Mouse (Mus musculus): ENCODE data around the gene Clec11a. TPM values are rescaled to one million over a fixed set of nuclear protein-coding genes. Genes with fewer than 3 reads are reported as not detected.

The Clec11a gene
- polyA plus RNA-seq (2017; shearing (Covaris generic)), result under 1 TPM; 0.14 to 0.81 TPM

DNA sequence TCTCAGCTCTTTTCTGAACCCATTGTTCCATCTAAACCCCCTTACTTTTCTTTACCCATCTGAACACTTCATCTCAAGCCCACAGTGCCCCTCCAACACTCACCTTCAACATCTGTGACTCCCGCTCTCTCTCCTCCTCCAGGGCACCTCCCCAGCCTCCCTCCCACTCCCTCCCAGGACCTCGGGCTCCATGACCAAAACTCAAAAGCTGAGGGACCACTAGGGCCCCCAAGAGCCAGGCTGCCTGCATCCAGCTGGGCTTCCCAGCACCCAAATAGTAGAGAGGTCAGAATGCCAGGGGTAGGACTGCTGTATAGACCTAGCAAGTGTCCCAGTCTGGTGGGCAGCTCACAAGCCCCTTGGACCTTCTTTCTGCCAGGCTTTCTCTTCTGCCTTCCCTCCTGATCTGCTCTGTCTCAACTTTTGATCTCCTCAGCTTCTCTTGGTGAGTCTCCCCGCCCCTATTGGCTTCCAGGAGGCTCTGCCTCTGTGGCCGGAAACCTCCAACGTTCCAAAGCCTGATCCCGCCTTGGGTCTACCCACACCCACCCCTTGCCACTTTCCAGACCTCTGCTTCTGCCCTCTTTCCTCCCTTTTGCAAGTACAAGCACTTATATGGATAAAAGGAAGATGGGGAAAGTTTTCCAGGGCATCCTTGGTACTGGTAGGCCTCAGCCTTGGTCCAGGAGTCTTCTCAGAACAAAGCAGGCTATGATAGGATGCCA, at the start of gene Clec11a:
Clec11a (minus strand) TSS at position 387 of the 725 bp plus-strand sequence.

DNA sequence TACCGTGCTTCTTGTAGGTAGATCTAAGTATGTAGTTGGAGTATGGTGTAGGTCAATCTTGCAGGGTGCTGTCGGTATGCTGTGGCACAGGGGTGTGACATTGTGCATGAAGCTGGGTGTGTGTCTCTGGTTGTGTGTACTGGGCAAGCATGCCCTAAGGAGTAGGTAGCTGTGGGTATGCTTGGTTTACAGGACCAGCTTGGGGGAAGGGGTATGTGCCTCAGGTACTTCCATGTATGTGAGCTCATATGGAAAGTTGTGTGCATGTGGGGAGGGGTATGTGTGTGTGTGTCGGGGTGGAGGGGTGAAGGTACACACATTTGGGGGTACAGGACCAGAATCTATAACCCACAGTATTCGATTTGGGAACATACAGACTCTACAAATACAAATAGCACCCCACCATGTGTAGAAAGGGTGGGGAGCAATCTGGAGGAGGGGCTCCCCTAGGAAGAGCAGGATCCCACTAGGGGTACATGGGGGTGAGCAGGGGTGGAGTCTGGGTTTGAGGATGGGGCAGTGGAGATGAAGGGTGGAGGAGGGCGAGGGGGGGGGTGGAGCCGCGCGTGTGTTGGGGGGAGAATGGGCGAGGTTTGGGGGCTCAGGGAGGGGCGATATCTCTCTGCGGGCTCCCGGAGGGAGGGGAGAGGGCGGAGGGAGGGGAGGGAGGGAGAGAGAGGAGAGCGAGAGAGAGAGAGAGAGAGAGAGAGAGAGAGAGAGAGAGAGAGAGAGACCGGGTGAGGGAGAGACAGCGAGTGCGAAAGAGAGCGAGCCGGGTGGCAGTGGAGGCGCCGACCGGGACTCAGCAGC, 3.0 kb upstream of the Clec11a start, which contains the start of gene Shank1:
Shank1 (plus strand) TSS at position 779 of the 810 bp plus-strand sequence.

DNA sequence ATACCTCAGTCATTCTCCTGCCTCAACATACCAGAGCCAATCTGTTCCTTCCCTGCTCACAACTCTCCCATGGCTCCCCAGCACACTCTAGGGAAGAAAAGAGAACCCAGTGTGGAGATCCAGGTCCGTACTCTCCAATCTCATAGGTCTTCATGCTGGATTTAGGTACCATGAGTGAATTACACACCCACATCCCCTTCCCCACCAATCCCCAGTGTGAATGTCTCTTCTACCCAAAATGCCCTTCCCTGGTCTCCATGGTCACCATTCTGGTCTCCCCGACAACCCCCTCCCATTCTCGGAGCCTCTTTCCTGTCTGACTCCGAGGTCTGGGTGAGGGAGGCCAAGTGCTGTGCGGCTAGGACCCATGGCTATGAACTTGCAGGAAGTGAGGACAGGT, 45.6 kb downstream of the Clec11a start, which contains the start of gene Gm15517:
Gm15517 (plus strand) TSS at position 301 of the 400 bp plus-strand sequence.

DNA sequence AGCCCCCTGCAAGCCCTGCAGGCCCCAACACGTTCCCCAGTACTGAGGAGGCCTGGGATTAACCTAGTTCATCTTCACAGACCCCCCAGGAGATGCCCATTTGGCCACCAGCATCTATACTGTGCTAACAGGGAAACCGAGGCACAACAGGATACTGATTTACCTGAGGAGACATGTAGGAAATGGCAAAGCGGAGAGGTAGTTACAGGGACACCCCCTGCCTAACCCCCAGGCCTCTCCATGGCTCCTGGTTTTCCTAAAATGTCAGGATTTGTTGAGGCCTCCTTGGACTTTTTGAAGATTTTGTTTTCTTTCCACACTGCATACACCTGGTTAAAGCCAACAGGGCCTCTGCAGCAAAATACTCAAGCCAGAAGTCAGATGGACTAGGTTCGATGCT, 49.4 kb downstream of the Clec11a start, which contains the start of gene Acp4:
Acp4 (minus strand) TSS at position 101 of the 400 bp plus-strand sequence.

Other genes starting within 250 kb of the Clec11a start
- gene Klk1b21, start 204.6 kb downstream of the Clec11a start, polyA plus RNA-seq (2017; shearing (Covaris generic)), result not detected
- not detected for gene Klk1b22, start 194.2 kb downstream of the Clec11a start, polyA plus RNA-seq (2017; shearing (Covaris generic))
- gene Klk1b16, start 170.1 kb downstream of the Clec11a start, polyA plus RNA-seq (2017; shearing (Covaris generic)), result not detected
- not detected for gene Klk1b24, start 118.7 kb downstream of the Clec11a start, polyA plus RNA-seq (2017; shearing (Covaris generic))
- not detected for gene Klk1b3, start 108.7 kb downstream of the Clec11a start, polyA plus RNA-seq (2017; shearing (Covaris generic))
- not detected for gene Klk1b4, start 99.5 kb downstream of the Clec11a start, polyA plus RNA-seq (2017; shearing (Covaris generic))
- gene Klk1b5, start 91.0 kb downstream of the Clec11a start, polyA plus RNA-seq (2017; shearing (Covaris generic)), result not detected
- under 1 TPM in 1 of 2 experiments, not detected in 1; 0.60 TPM for gene Klk1, start 81.5 kb downstream of the Clec11a start, polyA plus RNA-seq (2017; shearing (Covaris generic))
- gene Gm36864, start 70.7 kb downstream of the Clec11a start, polyA plus RNA-seq (2017; shearing (Covaris generic)), result not detected
- 1 to 10 TPM; 1.1 to 2.5 TPM for gene 1700028J19Rik, start 60.2 kb downstream of the Clec11a start, polyA plus RNA-seq (2017; shearing (Covaris generic))
- 100 to 1,000 TPM in 1 of 2 experiments, 10 to 100 TPM in 1; 86.7 to 118 TPM for gene 2410002F23Rik, start 60.2 kb downstream of the Clec11a start, polyA plus RNA-seq (2017; shearing (Covaris generic))
- not detected for gene Acp4, start 49.5 kb downstream of the Clec11a start, polyA plus RNA-seq (2017; shearing (Covaris generic))
- gene Gm15517, start 45.5 kb downstream of the Clec11a start, polyA plus RNA-seq (2017; shearing (Covaris generic)), result not detected
- gene Shank1, start 3.4 kb upstream of the Clec11a start, polyA plus RNA-seq (2017; shearing (Covaris generic)), result under 1 TPM; 0.02 to 0.10 TPM
- gene Syt3, start 77.2 kb upstream of the Clec11a start, polyA plus RNA-seq (2017; shearing (Covaris generic)), result not detected
- not detected for gene 1700008O03Rik, start 78.9 kb upstream of the Clec11a start, polyA plus RNA-seq (2017; shearing (Covaris generic))
- gene Lrrc4b, start 122.1 kb upstream of the Clec11a start, polyA plus RNA-seq (2017; shearing (Covaris generic)), result under 1 TPM in 1 of 2 experiments, not detected in 1; 0.14 TPM
- not detected for gene Aspdh, start 158.5 kb upstream of the Clec11a start, polyA plus RNA-seq (2017; shearing (Covaris generic))
- gene Josd2, start 161.1 kb upstream of the Clec11a start, polyA plus RNA-seq (2017; shearing (Covaris generic)), result 10 to 100 TPM; 52.4 to 75.0 TPM
- 100 to 1,000 TPM; 160 to 164 TPM for gene Emc10, start 189.6 kb upstream of the Clec11a start, polyA plus RNA-seq (2017; shearing (Covaris generic))
- 1 to 10 TPM in 1 of 2 experiments, under 1 TPM in 1; 0.81 to 4.8 TPM for gene Fam71e1, start 189.7 kb upstream of the Clec11a start, polyA plus RNA-seq (2017; shearing (Covaris generic))
- not detected for gene Mybpc2, start 217.8 kb upstream of the Clec11a start, polyA plus RNA-seq (2017; shearing (Covaris generic))
- 1 to 10 TPM; 2.1 to 2.8 TPM for gene Spib, start 225.2 kb upstream of the Clec11a start, polyA plus RNA-seq (2017; shearing (Covaris generic))
- gene Pold1, start 241.9 kb upstream of the Clec11a start, polyA plus RNA-seq (2017; shearing (Covaris generic)), result 10 to 100 TPM; 26.5 to 42.4 TPM
- gene Nr1h2, start 247.0 kb upstream of the Clec11a start, polyA plus RNA-seq (2017; shearing (Covaris generic)), result 100 to 1,000 TPM; 130 to 142 TPM